Mouse (Mus musculus) megakaryocyte, embryonic 14.5 days (primary cell): ENCODE results near the gene Rapgef4.

ENCODE experiments used
- FLI1 ChIP-seq: IDR thresholded peaks from 2 replicates; pipeline ENCODE4 v1.6.1; 2012; ENCODE audit warnings: low read length, inconsistent platforms, mixed read lengths
- GATA1 ChIP-seq: IDR thresholded peaks from 3 replicates; pipeline ENCODE4 v1.6.1; 2012; ENCODE audit warnings: mixed read lengths, low read length, inconsistent platforms, borderline replicate concordance

DNA sequence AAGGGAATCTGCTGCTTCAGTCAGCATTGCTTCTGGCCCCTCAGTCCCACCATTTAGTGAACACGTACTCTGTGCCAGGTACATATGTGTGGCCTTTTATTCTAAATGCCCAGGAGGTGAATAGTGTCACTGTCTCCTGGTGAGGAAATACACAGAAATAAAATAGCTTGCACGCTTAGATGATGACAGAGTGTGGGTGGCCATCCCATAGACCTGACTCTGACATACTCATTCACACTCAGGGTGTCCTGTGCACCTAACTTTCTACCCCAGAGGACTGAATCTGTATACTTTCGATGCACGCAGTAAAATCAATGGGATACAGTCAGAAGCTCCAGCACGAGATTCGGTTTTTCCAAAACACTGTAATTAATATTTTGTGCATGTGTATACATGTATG, 286.4 kb downstream of the Rapgef4 start:
- TF ChIP-seq FLI1 = no peak
- TF ChIP-seq GATA1 = no peak
